Mouse (Mus musculus) liver, adult 2 months (tissue): Measurements from ENCODE around the gene Ndufa7.

ENCODE experiments used
- CTCF ChIP-seq: fragments of 200-500 bp; IDR thresholded peaks from 2 replicates; pipeline ENCODE4 v1.5.1; 2011; ENCODE audit warnings: low read depth, low read length, control low read depth
- POLR2A ChIP-seq: fragments of 200-500 bp; IDR thresholded peaks from 2 replicates; pipeline ENCODE4 v1.6.1; 2011; ENCODE audit warnings: low read length, control low read depth; ENCODE audit not compliant: insufficient read depth; ENCODE audit errors: extremely low read depth

DNA sequence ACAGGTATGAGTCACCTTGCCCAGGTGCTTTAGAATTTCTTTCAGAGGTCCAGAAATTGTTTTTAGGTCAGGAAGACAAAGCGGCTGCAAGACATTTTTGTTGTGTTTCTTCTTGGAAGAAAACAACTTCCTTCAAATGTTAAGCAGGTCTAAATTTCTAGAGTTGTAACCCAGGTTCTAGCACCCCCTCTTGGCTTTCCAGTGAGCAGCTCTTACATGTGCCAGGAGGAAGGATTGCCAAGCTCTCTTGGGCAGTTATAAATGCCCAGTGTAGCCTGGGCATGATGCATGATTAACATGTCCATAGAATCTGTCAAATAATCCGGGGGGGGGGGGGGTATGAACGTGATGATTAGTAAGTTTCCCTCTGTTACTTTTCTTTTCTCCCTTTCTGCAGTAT is 26.1 kb upstream of the Ndufa7 start:
- TF ChIP-seq POLR2A (no peak), CTCF (peak; percentile 27; the same call in 1 of the 2 replicates)
